ENCODE assay signal across 14 mouse cellular contexts in the genomic region with DNA sequence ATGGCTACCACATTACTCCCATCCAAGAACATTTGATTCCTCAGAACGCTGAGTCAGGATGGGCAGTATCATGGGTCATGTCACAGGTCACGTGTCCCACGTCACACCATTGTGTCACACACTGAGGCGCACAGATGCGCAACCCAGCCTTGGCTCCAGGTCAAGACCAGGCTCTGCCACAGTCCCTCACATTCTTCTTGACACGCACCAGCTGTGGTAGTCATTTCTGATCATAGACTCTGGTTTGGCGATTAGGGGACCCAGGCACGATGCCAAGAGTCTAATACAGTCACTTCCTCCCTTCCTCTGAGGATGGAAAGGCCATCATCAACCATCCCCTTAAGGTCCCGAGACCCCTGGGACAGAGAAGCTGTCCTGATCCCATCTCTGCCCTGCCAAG. TPM values are rescaled to one million over a fixed set of nuclear protein-coding genes. Genes with fewer than 3 reads are reported as not detected.
A peak's percentile ranks its signal among the peaks of the same experiment; 100 is the strongest.
DNase-seq lines count a peak whose midpoint lies in the region; ATAC-seq and TF ChIP-seq lines count a peak whose summit lies in the region.
"Had no signal": no experiment of that assay in that cellular context is flagged by ENCODE, and none has a peak within 500 bp of the region (broad histone marks: within the 10 kb centered on the region; RNA-seq: fewer than 3 reads in every experiment).

No protein-coding gene starts in this region.

- no peak for TF ChIP-seq CTCF in C2C12 (IDR thresholded peaks at IDR 0.05; ENCODE audit: control insufficient read depth, insufficient read depth, insufficient read length)
- TF ChIP-seq CTCF in cerebellum, adult 2 months (IDR thresholded peaks at IDR 0.05; ENCODE audit: borderline replicate concordance, insufficient read depth, low read depth, low read length), result no peak
- TF ChIP-seq CTCF in forebrain, postnatal 0 days (IDR thresholded peaks at IDR 0.05; ENCODE audit: low read depth), result no peak

- H3K27ac ChIP-seq in hindbrain, embryonic 10.5 days, result peak overlapping the region; percentile 6; the same call in 1 of the 2 replicates
- H3K27ac ChIP-seq in hindbrain, embryonic 14.5 days, result no peak overlapping the region
- H3K27ac ChIP-seq in cerebellum, adult 2 months (ENCODE audit: insufficient read depth, low read length), result no peak overlapping the region
- H3K27ac ChIP-seq in forebrain, postnatal 0 days (ENCODE audit: low read depth, low read length), result no peak overlapping the region
- H3K27ac ChIP-seq: hindbrain, postnatal 0 days; limb, embryonic 13.5 days had no signal

- H3K79me2 ChIP-seq in C2C12 (ENCODE audit: control insufficient read depth, insufficient read depth), result no peaks in the 10 kb centered on the region

- H3K4me3 ChIP-seq in hindbrain, embryonic 10.5 days, result no peak overlapping the region
- no peak overlapping the region for H3K4me3 ChIP-seq in hindbrain, embryonic 14.5 days (replicated peaks; ENCODE audit: low read length)
- H3K4me3 ChIP-seq in C2C12 (ENCODE audit: insufficient read depth, poor library complexity, severe bottlenecking), result no peak overlapping the region
- H3K4me3 ChIP-seq in cerebellum, adult 2 months (replicated peaks; ENCODE audit: insufficient read depth, low read depth, low read length), result no peak overlapping the region
- H3K4me3 ChIP-seq in forebrain, postnatal 0 days (ENCODE audit: low read depth, low read length), result no peak overlapping the region
- H3K4me3 ChIP-seq: limb, embryonic 13.5 days; myocyte had no signal

- TF ChIP-seq POLR2A in cerebellum, adult 2 months (IDR thresholded peaks at IDR 0.05; ENCODE audit: borderline replicate concordance, insufficient read depth, low read length), result no peak

- ATAC-seq in hindbrain, embryonic 14.5 days (ENCODE audit: low FRiP score), result no peak
- ATAC-seq in forebrain, postnatal 0 days, result no peak
- ATAC-seq: hindbrain, postnatal 0 days had no signal

- H3K79me3 ChIP-seq in C2C12 (ENCODE audit: low read depth), result no peaks in the 10 kb centered on the region

- H3K4me2 ChIP-seq in hindbrain, embryonic 14.5 days (replicated peaks), result no peak overlapping the region
- H3K4me2 ChIP-seq in forebrain, postnatal 0 days (ENCODE audit: low read depth), result no peak overlapping the region
- H3K4me2 ChIP-seq: limb, embryonic 13.5 days had no signal

- H3ac ChIP-seq in C2C12 (ENCODE audit: control insufficient read depth, insufficient read length, low read depth), result no peak overlapping the region

- H3K9ac ChIP-seq in hindbrain, embryonic 14.5 days, result no peak overlapping the region
- H3K9ac ChIP-seq in forebrain, postnatal 0 days, result no peak overlapping the region
- H3K9ac ChIP-seq: limb, embryonic 13.5 days had no signal

- peaks cover 5% of the 10 kb centered on the region; the same call in 1 of the 2 replicates for H3K36me3 ChIP-seq in hindbrain, embryonic 10.5 days
- no peaks in the 10 kb centered on the region for H3K36me3 ChIP-seq in hindbrain, embryonic 14.5 days (replicated peaks; ENCODE audit: control insufficient read depth, insufficient read depth)
- no peaks in the 10 kb centered on the region for H3K36me3 ChIP-seq in C2C12 (ENCODE audit: control insufficient read depth, insufficient read depth)
- H3K36me3 ChIP-seq in forebrain, postnatal 0 days (ENCODE audit: insufficient read depth), result no peaks in the 10 kb centered on the region
- H3K36me3 ChIP-seq: limb, embryonic 13.5 days had no signal

- no peaks in the 10 kb centered on the region for H3K9me3 ChIP-seq in hindbrain, embryonic 10.5 days
- no peaks in the 10 kb centered on the region for H3K9me3 ChIP-seq in hindbrain, embryonic 14.5 days (ENCODE audit: control insufficient read depth, low read length)
- no peaks in the 10 kb centered on the region for H3K9me3 ChIP-seq in forebrain, postnatal 0 days (ENCODE audit: low read length)
- H3K9me3 ChIP-seq: limb, embryonic 13.5 days had no signal

- no peak for DNase-seq in hindbrain, embryonic 10.5 days (ENCODE audit: low spot score)
- no peak for DNase-seq in hindbrain, embryonic 14.5 days (ENCODE audit: low spot score)
- peak; percentile 61 for DNase-seq in gastrocnemius, postnatal 10 days
- DNase-seq in kidney, postnatal 4 days, result peak; percentile 54 to 62
- no peak for DNase-seq in urinary bladder, postnatal 36 days (ENCODE audit: low spot score in 2 of 2)
- DNase-seq in cerebellum, adult 2 months, result no peak
- no peak for DNase-seq in forebrain, postnatal 0 days
- DNase-seq: adrenal gland, postnatal 25 days; cerebellum, adult 11 months; embryo, embryonic 11 days had no signal

- H3K27me3 ChIP-seq in hindbrain, embryonic 10.5 days (ENCODE audit: insufficient read depth, poor library complexity, severe bottlenecking), result no peaks in the 10 kb centered on the region
- H3K27me3 ChIP-seq in hindbrain, embryonic 14.5 days (ENCODE audit: control insufficient read depth, insufficient read depth, low read length), result no peaks in the 10 kb centered on the region
- peaks cover 6% of the 10 kb centered on the region for H3K27me3 ChIP-seq in C2C12 (ENCODE audit: control insufficient read depth, insufficient read depth, insufficient read length)
- H3K27me3 ChIP-seq in cerebellum, adult 2 months (ENCODE audit: control insufficient read depth, insufficient read depth, low read length), result no peaks in the 10 kb centered on the region
- no peaks in the 10 kb centered on the region for H3K27me3 ChIP-seq in forebrain, postnatal 0 days (ENCODE audit: insufficient read depth, low read length)
- H3K27me3 ChIP-seq: limb, embryonic 13.5 days had no signal

- peaks cover 91% of the 10 kb centered on the region for H3K4me1 ChIP-seq in hindbrain, embryonic 10.5 days (replicated peaks)
- H3K4me1 ChIP-seq in hindbrain, embryonic 14.5 days (replicated peaks; ENCODE audit: control insufficient read depth, insufficient read depth, low read length), result peaks cover 21% of the 10 kb centered on the region
- H3K4me1 ChIP-seq in cerebellum, adult 2 months (ENCODE audit: control insufficient read depth, insufficient read depth, low read length), result peaks cover 12% of the 10 kb centered on the region
- no peaks in the 10 kb centered on the region for H3K4me1 ChIP-seq in forebrain, postnatal 0 days (ENCODE audit: insufficient read depth)

- WGBS in hindbrain, embryonic 10.5 days, result 87% methylated on average over 9 of the region's 9 CpGs
- WGBS in hindbrain, embryonic 14.5 days, result 77% methylated on average over 9 of the region's 9 CpGs
- 68% methylated on average over 9 of the region's 9 CpGs for WGBS in cerebellum, adult 2 months
- WGBS in forebrain, postnatal 0 days, result 78% methylated on average over 9 of the region's 9 CpGs

TF ChIP-seq in C2C12, 6 proteins besides CTCF, POLR2A, EP300 and RAD21:
- TF ChIP-seq USF1 (IDR thresholded peaks at IDR 0.05; ENCODE audit: low read depth), result peak; percentile 18
- no peak for TF ChIP-seq FOSL1 (IDR thresholded peaks at IDR 0.05; ENCODE audit: insufficient read depth, low read length, poor library complexity, severe bottlenecking)

RNA-seq across cellular contexts. Expression of gene Zfp423, which starts 43.6 kb away (rescaled TPM):
- polyA plus RNA-seq in hindbrain, embryonic 10.5 days (2016; fragmentation: Nextera tagmentation; extraction: Ambion mirVana), result 32.8 and 41.3 TPM in 2 replicates
- polyA plus RNA-seq in hindbrain, embryonic 14.5 days (2014; fragmentation: Nextera tagmentation; extraction: Ambion mirVana), result 42.3 and 45.6 TPM in 2 replicates
- polyA plus RNA-seq in C2C12 (2012; fragmentation: generic; extraction: Trizol), result 0.14 TPM
- total RNA-seq in gastrocnemius, postnatal 10 days (2021), result 10 to 100 TPM; 20.7 to 23.5 TPM
- polyA plus RNA-seq in cerebellum, adult 2 months (2012; rRNA removed), result 38.1 and 40.1 TPM in 2 replicates
- total RNA-seq in forebrain, postnatal 0 days (2014; rRNA removed), result 32.5 and 34.6 TPM in 2 replicates
- 10.7 and 18.4 TPM in 2 replicates for polyA plus RNA-seq in forebrain, postnatal 0 days (2015; fragmentation: Nextera tagmentation; extraction: Ambion mirVana)

Comparison
In these comparisons a context has a peak if more than half of its experiments do, and no peak if none do; other contexts are left out.
1. DNase-seq: peak in gastrocnemius, postnatal 10 days (single experiment) and kidney, postnatal 4 days (2 of 2); none in hindbrain, embryonic 10.5 days (single experiment), hindbrain, embryonic 14.5 days (single experiment), urinary bladder, postnatal 36 days (0 of 2), cerebellum, adult 2 months (0 of 2) and forebrain, postnatal 0 days (single experiment).
2. RNA of gene Zfp423, which starts 43.6 kb away (polyA plus RNA-seq): 42.3 to 45.6 TPM in hindbrain, embryonic 14.5 days, 32.8 to 41.3 TPM in hindbrain, embryonic 10.5 days, 38.1 to 40.1 TPM in cerebellum, adult 2 months and 10.7 to 18.4 TPM in forebrain, postnatal 0 days; 0.14 TPM in C2C12 (single experiment); every median in the first group is over 10 times any median in the second.